Mouse (Mus musculus): ENCODE measurements around the gene Cpm. TPM values are rescaled to one million over a fixed set of nuclear protein-coding genes. Genes with fewer than 3 reads are reported as not detected.
"Not testable (repeated sequence)": the region's sequence is repeated elsewhere in the genome, so short reads cannot be mapped to it uniquely, and the experiment has no call there.

Gene Cpm
- total RNA-seq, 1 experiment: 4.8 TPM

DNA sequence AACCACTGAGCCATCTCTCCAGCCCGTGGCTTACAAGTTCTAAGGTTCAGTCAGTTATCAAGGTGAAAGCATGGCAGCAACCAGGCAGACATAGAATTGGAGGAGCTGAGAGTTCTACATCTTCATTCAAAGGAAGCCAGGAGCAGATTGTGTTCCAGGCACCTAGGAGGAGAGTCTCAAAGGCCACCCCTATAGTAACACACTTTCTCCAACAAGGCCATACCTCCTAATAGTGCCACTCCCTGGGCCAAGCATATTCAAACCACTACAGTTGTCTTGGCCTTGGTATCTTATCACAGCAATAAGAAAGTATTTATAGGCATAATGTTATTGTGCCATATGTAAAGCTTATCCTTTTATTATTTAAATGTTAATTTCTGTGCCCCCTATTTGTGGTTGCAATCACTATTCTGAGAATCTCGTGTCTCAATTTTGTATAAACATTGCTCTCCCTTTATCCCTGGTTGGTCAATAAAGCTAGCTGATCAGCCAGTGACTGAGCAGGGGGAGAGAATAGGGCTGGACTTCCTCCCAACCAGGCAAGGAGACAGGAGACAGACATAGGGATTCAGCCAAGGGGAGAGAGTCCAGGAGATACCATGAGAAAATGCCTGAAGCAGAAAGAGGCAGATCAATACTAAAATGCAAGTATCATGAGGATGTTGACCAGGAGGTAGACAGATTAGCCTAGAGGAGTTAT is 43.5 kb upstream of the Cpm start:
- in situ Hi-C loops (cut with MboI; ENCODE audit: low sequenced_read_pairs in 2 of 2, unreplicated experiment in 2 of 2): no loop called here
- H3K4me3 ChIP-seq (ENCODE audit: insufficient read depth in 1 of 2, low read depth in 1 of 2, low read length in 2 of 2, poor library complexity in 1 of 2, severe bottlenecking in 1 of 2): no peak overlapping the region
- H3K4me1 ChIP-seq (ENCODE audit: control insufficient read depth in 2 of 2, insufficient read depth in 2 of 2, low read length in 2 of 2, poor library complexity in 1 of 2): no peaks in the 10 kb centered on the region
- H3K9ac ChIP-seq (ENCODE audit: insufficient read depth, low read depth, low read length, poor library complexity, severe bottlenecking): no peak overlapping the region
- H3K9me3 ChIP-seq (ENCODE audit: control insufficient read depth, insufficient read depth, low read depth, low read length): no peaks in the 10 kb centered on the region
- no peaks in the 10 kb centered on the region for H3K36me3 ChIP-seq (ENCODE audit: control insufficient read depth, insufficient read depth, low read length, poor library complexity, severe bottlenecking)
- TF ChIP-seq MAFK (IDR thresholded peaks at IDR 0.05; ENCODE audit: insufficient read depth, low read depth, low read length): no peak
- TF ChIP-seq ZNF384 (IDR thresholded peaks at IDR 0.05; ENCODE audit: low read depth, low read length): no peak
- H3K27ac ChIP-seq (ENCODE audit: insufficient read depth, low read depth, low read length, poor library complexity, severe bottlenecking): no peak overlapping the region
- DNase-seq (ENCODE audit: low read depth, low spot score): no peak

DNA sequence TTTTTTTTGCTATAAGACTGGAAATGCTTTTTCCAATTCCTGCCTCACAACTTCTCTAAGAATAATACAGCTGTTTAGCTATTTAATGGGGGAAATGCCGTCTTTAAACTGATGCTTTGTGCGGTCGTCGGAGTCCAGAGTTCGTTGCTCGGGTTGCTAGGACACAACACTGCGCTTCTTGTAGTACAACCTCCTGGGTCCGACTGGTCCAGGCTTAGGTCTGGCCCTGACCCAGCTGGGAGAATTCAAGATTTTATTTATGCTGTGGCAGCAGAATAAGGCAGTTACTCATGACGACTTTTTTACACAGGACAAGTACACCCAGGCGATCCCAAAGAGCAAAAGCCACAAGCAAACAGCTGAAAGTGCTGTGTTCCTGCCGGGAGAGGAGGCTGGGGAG is 42.4 kb upstream of the Cpm start:
- no peaks in the 10 kb centered on the region for H3K36me3 ChIP-seq (ENCODE audit: control insufficient read depth, insufficient read depth, low read length, poor library complexity, severe bottlenecking)
- no peaks in the 10 kb centered on the region for H3K9me3 ChIP-seq (ENCODE audit: control insufficient read depth, insufficient read depth, low read depth, low read length)
- no peaks in the 10 kb centered on the region for H3K4me1 ChIP-seq (ENCODE audit: control insufficient read depth in 2 of 2, insufficient read depth in 2 of 2, low read length in 2 of 2, poor library complexity in 1 of 2)
- H3K4me3 ChIP-seq (ENCODE audit: insufficient read depth in 1 of 2, low read depth in 1 of 2, low read length in 2 of 2, poor library complexity in 1 of 2, severe bottlenecking in 1 of 2): no peak overlapping the region
- no peak overlapping the region for H3K9ac ChIP-seq (ENCODE audit: insufficient read depth, low read depth, low read length, poor library complexity, severe bottlenecking)
- no peak for DNase-seq (ENCODE audit: low read depth, low spot score)
- in situ Hi-C loops (cut with MboI; ENCODE audit: low sequenced_read_pairs in 2 of 2, unreplicated experiment in 2 of 2): no loop called here
- no peak overlapping the region for H3K27ac ChIP-seq (ENCODE audit: insufficient read depth, low read depth, low read length, poor library complexity, severe bottlenecking)
- no peak for TF ChIP-seq ZC3H11A (IDR thresholded peaks at IDR 0.05; ENCODE audit: borderline replicate concordance, low read depth, low read length)
- TF ChIP-seq ZNF384 (IDR thresholded peaks at IDR 0.05; ENCODE audit: low read depth, low read length): no peak
- TF ChIP-seq HCFC1 (IDR thresholded peaks at IDR 0.05; ENCODE audit: borderline replicate concordance, insufficient read depth, low read length): no peak
- no peak for TF ChIP-seq MAFK (IDR thresholded peaks at IDR 0.05; ENCODE audit: insufficient read depth, low read depth, low read length)

DNA sequence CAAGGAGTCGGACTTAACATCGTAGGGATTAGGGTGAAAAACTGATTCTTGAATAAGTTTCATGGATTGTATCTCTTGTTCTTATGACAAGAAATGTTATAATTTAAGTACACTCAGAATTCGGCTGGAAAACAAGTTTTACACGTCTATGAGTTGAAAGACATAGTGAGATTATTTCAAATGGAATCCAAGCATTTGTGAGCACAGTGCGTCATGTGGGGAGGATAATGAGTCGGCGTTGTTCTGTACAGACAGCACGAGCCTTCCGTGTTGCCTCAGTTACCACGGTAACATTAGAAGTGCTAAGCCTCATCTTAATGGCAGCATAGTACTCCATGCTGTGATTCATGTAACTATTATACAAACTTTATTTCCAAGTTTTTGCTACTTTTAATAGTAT is 42.0 kb upstream of the Cpm start:
- H3K9me3 ChIP-seq (ENCODE audit: control insufficient read depth, insufficient read depth, low read depth, low read length): no peaks in the 10 kb centered on the region
- no peak overlapping the region for H3K9ac ChIP-seq (ENCODE audit: insufficient read depth, low read depth, low read length, poor library complexity, severe bottlenecking)
- DNase-seq (ENCODE audit: low read depth, low spot score): no peak
- in situ Hi-C loops (cut with MboI; ENCODE audit: low sequenced_read_pairs in 2 of 2, unreplicated experiment in 2 of 2): no loop called here
- H3K36me3 ChIP-seq (ENCODE audit: control insufficient read depth, insufficient read depth, low read length, poor library complexity, severe bottlenecking): no peaks in the 10 kb centered on the region
- H3K4me1 ChIP-seq (ENCODE audit: control insufficient read depth in 2 of 2, insufficient read depth in 2 of 2, low read length in 2 of 2, poor library complexity in 1 of 2): no peaks in the 10 kb centered on the region
- no peak overlapping the region for H3K27ac ChIP-seq (ENCODE audit: insufficient read depth, low read depth, low read length, poor library complexity, severe bottlenecking)
- TF ChIP-seq ZC3H11A (IDR thresholded peaks at IDR 0.05; ENCODE audit: borderline replicate concordance, low read depth, low read length) (no peak), HCFC1 (IDR thresholded peaks at IDR 0.05; ENCODE audit: borderline replicate concordance, insufficient read depth, low read length) (no peak), ZNF384 (IDR thresholded peaks at IDR 0.05; ENCODE audit: low read depth, low read length) (no peak), CHD2 (IDR thresholded peaks at IDR 0.05; ENCODE audit: low read depth, low read length) (no peak), MAFK (IDR thresholded peaks at IDR 0.05; ENCODE audit: insufficient read depth, low read depth, low read length) (no peak)
- no peak overlapping the region for H3K4me3 ChIP-seq (ENCODE audit: insufficient read depth in 1 of 2, low read depth in 1 of 2, low read length in 2 of 2, poor library complexity in 1 of 2, severe bottlenecking in 1 of 2)

DNA sequence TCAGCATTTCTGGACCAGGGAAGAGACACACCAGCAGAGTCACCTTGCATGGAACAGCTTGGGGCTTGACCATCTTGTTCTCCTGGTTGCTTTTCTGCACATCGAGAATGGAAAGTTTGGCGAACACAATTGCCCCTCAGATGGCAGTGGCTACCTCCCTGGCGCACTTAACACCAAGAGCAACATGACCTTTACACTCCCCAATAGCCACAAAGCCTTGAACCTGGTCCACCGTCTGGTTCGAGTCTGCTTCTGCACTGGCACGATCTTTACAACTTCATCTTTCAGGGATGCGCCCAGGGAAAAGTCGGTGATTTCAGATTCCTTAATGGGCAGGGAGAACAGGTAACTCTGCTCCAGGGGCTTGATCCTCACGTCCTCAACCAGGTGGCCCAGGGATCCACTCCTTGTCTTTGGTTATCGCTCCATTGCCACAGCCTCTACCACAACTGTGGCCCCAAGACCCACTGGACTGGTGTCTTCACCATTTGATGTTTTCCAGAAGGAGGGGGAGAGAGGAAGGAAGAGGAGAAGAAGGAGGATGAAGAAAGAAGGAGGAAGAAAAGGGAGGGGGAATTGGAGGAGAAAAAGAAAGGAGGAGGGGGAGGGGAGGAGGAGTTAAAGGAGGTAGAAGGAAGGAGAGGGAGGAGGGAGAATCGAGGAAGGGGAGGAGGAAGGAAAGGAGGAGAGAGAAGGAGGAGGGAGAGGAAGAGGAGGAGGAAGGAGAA is 40.7 kb upstream of the Cpm start:
- H3K36me3 ChIP-seq (ENCODE audit: control insufficient read depth, insufficient read depth, low read length, poor library complexity, severe bottlenecking); DNase-seq (ENCODE audit: low read depth, low spot score); H3K4me1 ChIP-seq (ENCODE audit: control insufficient read depth in 2 of 2, insufficient read depth in 2 of 2, low read length in 2 of 2, poor library complexity in 1 of 2); H3K4me3 ChIP-seq (ENCODE audit: insufficient read depth in 1 of 2, low read depth in 1 of 2, low read length in 2 of 2, poor library complexity in 1 of 2, severe bottlenecking in 1 of 2); in situ Hi-C loops (cut with MboI; ENCODE audit: low sequenced_read_pairs in 2 of 2, unreplicated experiment in 2 of 2); H3K9me3 ChIP-seq (ENCODE audit: control insufficient read depth, insufficient read depth, low read depth, low read length); H3K27ac ChIP-seq (ENCODE audit: insufficient read depth, low read depth, low read length, poor library complexity, severe bottlenecking); H3K9ac ChIP-seq (ENCODE audit: insufficient read depth, low read depth, low read length, poor library complexity, severe bottlenecking): not testable (repeated sequence)
